Mouse (Mus musculus): ENCODE measurements around the gene Kctd3.

- TF ChIP-seq GATA1 (IDR thresholded peaks at IDR 0.05; ENCODE audit: low read length) (no peak), TAL1 (IDR thresholded peaks at IDR 0.05; ENCODE audit: low read length) (no peak)
These were observed 14.4 kb downstream of the Kctd3 start for GRCm38 (mm10) chr1:188993218-188993617.
